Mouse (Mus musculus) bone marrow, adult 2 months (tissue): Measurements from ENCODE around the gene Apoa1. TPM values are rescaled to one million over a fixed set of nuclear protein-coding genes. Genes with fewer than 3 reads are reported as not detected.

ENCODE experiments used
- H3K27ac ChIP-seq: fragments of 200-500 bp; 2 replicates; pipeline ENCODE4 v1.5.1; 2012; ENCODE audit warnings: low read depth, mild to moderate bottlenecking, control low read depth, inconsistent platforms, low read length; ENCODE audit not compliant: control insufficient read depth, poor library complexity, insufficient read depth
- H3K4me1 ChIP-seq: fragments of 200-500 bp; 2 replicates; pipeline ENCODE4 v1.6.1; 2011; ENCODE audit warnings: low read length; ENCODE audit not compliant: control insufficient read depth, insufficient read depth
- H3K4me3 ChIP-seq: fragments of 200-500 bp; replicated peaks from 2 replicates; pipeline ENCODE3; 2011; ENCODE audit warnings: mild to moderate bottlenecking, low read depth, low read length, control low read depth; ENCODE audit not compliant: control insufficient read depth
- CTCF ChIP-seq: fragments of 200-500 bp; IDR thresholded peaks from 2 replicates; pipeline ENCODE4 v1.5.1; 2011; ENCODE audit warnings: low read length, control low read depth; ENCODE audit not compliant: control insufficient read depth, insufficient read depth
- POLR2A ChIP-seq: fragments of 200-500 bp; IDR thresholded peaks from 2 replicates; pipeline ENCODE4 v1.6.1; 2011; ENCODE audit warnings: low read depth, mild to moderate bottlenecking, control low read depth, low read length, borderline replicate concordance; ENCODE audit not compliant: control insufficient read depth
- WGBS: fragments of 180-500 bp; shearing (Covaris S2); methylation state at CpG from one replicate; pipeline ENCODE4 v1.1.7; 2018; 5-methylcytosine and 5-hydroxymethylcytosine counted together
- polyA plus RNA-seq: library from polyadenylated mRNA; stranded (reverse); fragments of >200 nt; gene quantifications from 2 replicates; pipeline ENCODE4 v1.2.4, GENCODE M21; 2011; ENCODE audit warnings: low replicate concordance; ENCODE audit not compliant: missing spikeins, insufficient read depth, insufficient read length

Gene Apoa1
- polyA plus RNA-seq, 1 experiment = 44.4 TPM

- Histone ChIP-seq H3K4me1 (peaks cover 2% of the 10 kb centered on the region; the same call in 1 of the 2 replicates), H3K4me3 (peak within 1 kb of the TSS; percentile 89), H3K27ac (peak within 1 kb of the TSS; percentile 55)
- TF ChIP-seq CTCF (no peak), POLR2A (peak; percentile 66; the same call in 1 of the 2 replicates)
- 3% methylated on average over 45 of the region's 45 CpGs for WGBS
These were observed 44.5 kb downstream of the Apoa1 start, which contains the start of gene Zpr1 for GRCm38 (mm10) chr9:46272677-46273454. Gene Zpr1, plus strand, starts transcription at chr9:46273064.

GRCm38 (mm10) chr9:46274494-46274893, 46.1 kb downstream of the Apoa1 start:
- WGBS = 76% methylated on average over 9 of the region's 9 CpGs
- no peak overlapping the region for H3K4me3 ChIP-seq
- TF ChIP-seq CTCF (no peak), POLR2A (no peak)
- H3K27ac ChIP-seq = no peak overlapping the region
- peaks cover 2% of the 10 kb centered on the region; the same call in 1 of the 2 replicates for H3K4me1 ChIP-seq

Other genes starting within 250 kb of the Apoa1 start
- gene Pafah1b2, start 215.9 kb upstream of the Apoa1 start, polyA plus RNA-seq = 14.6 and 25.6 TPM in 2 replicates
- 9.2 and 19.0 TPM in 2 replicates for gene Sik3, start 215.8 kb upstream of the Apoa1 start, polyA plus RNA-seq
- 15.5 and 47.2 TPM in 2 replicates for gene Apoc3, start 7.1 kb downstream of the Apoa1 start, polyA plus RNA-seq
- gene Apoa4, start 12.1 kb downstream of the Apoa1 start, polyA plus RNA-seq = not detected in 2 replicates
- 0.38 and 3.9 TPM in 2 replicates for gene Apoa5, start 40.1 kb downstream of the Apoa1 start, polyA plus RNA-seq
- gene Zpr1, start 44.5 kb downstream of the Apoa1 start, polyA plus RNA-seq = 22.3 and 64.6 TPM in 2 replicates
- 13.4 and 15.3 TPM in 2 replicates for gene Bud13, start 54.4 kb downstream of the Apoa1 start, polyA plus RNA-seq
- gene 4931429L15Rik, start 91.4 kb downstream of the Apoa1 start, polyA plus RNA-seq = not detected in 2 replicates